Mouse (Mus musculus) mouse trophoblast stem cell (cell line): ENCODE results near the gene Olfr1497.
"Not testable (repeated sequence)": the region's sequence is repeated elsewhere in the genome, so short reads cannot be mapped to it uniquely, and the experiment has no call there.

Experiments
- in situ Hi-C, 2 experiments: fragments of 300-500 bp; cut with MseI, MboI; formaldehyde crosslinking; loops; 2 replicates in 1 of 2; 3 replicates in 1 of 2; pipeline ENCODE4 v1.15.1; 2025

Gene Olfr1497

DNA sequence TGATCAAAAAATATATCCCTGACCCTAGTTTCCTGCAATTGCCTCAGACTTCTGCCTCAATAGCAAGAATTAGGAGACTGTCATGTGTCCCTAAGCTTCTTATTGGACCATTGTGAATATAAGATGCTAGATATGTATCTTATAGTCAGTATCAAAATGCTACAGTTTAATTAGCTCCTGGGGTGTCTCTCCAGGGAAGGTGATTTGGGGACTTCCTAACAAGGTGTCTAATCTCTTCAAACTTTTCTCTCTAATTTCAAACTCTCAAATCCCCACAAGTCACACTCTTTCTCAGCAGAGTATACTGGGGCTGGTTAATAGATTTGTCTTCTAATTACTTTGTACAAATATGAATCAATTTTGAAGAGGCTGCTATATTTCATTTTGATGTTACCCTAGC, at the start of gene Olfr1497:
Gene Olfr1497 (minus strand): TSS at position 101 of the 400 bp plus-strand sequence.
- in situ Hi-C loops, result no loop called here

DNA sequence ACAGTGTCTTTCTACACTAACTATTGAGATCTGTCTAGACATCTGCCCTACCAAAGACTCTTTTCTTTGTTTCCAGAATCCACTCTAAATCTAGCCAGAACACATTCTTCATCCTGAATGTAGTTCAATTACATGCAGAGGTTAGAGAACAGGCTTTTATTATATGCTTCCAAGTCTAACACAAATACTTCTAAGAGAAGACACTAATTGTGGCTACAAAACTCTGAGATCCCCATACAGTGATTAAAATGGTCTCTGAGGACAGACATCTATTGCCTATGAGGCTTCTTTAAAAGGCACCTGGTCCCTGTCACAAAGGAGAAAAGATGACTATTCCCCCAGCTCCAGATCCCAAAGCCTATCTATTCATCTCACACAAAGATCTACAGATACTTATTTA, 32.4 kb upstream of the Olfr1497 start, which contains the start of gene Olfr1500:
Gene Olfr1500 (minus strand): TSS at position 101 of the 400 bp plus-strand sequence.
- in situ Hi-C loops, result no loop called here

DNA sequence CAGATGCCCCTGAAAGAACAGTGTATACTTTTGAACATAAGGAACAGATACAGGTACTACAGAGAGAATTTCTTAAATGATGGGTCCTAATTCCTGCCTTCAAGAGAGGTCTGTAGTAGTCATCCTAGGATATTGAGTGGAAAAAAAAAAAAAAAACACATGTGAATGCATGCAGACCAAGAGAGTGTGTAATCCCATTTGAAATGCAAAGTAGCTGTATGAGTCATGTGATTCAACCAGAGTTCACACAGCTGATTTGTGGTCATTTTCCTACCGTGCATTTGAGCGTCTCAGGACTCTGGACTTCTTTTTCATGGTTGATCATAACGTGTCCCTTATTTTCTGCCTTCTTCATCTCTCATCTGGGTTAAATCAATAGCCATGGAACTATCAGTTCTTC, 30.4 kb upstream of the Olfr1497 start:
- in situ Hi-C loops, result no loop called here

- in situ Hi-C loops, result no loop called here
These were observed 22.8 kb upstream of the Olfr1497 start for GRCm38 (mm10) chr19:13820847-13821246.

GRCm38 (mm10) chr19:13819347-13819746, 21.3 kb upstream of the Olfr1497 start, which contains the start of gene Olfr1499:
Gene Olfr1499, minus strand, starts transcription at chr19:13819447.
- in situ Hi-C loops, result no loop called here

DNA sequence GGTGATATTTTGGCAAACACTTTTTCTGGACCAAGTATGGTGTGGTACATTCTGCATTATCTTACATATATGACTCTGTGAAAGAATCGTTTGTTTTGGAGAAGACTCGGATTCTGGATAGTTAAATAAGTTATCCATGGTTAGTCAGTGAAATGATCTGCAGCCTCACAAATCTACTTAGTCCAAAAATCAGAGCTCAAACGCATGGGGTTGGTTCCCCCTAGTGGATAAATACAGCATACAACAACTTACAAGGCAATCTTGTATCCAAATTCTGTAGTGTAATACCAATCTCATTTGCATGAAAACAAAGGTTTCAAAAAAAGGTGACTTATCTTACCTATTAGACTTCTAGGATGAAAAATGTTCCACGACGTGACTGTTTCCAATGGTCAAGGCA, 20.8 kb upstream of the Olfr1497 start:
- in situ Hi-C loops, result no loop called here

GRCm38 (mm10) chr19:13812823-13813222, 14.8 kb upstream of the Olfr1497 start:
- in situ Hi-C loops, result no loop called here

DNA sequence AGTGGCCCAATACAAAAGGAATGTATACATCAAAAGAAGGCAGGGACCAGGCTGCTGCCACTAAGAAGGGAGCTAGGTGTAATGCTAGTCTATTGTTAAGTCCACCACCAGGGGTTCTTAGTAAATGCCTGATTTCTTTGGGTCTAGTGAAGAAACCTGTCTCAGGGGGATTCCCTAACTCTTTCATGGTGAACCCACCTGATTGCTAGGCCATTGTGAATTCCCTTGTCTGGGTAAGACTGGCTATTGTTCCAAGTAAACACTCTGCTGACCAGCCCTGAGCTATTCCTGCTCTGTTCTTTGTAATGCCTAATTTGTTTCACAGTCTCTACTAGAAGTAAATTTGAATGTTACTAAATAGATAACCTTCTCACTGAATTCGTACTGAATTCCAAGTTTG, 7.5 kb upstream of the Olfr1497 start:
- in situ Hi-C loops, result not testable (repeated sequence)

DNA sequence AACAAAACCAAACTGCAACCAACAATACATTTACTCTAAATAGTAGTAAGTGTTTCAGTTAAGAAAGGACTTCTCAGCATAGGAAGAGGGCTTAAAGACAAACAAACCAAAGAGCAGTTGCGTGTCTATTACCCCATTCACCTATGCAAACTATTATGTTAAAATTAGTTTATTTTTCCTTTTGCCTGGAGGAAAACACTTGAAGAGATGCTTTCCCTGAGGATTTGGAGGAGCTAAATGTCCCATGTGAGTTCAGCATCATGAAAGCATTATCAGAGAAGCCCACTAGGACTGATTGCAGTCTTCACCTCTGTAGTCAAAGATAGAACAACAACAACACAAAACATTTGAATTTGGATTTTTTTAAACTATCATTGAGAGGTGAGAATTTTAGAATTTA, 20.4 kb downstream of the Olfr1497 start, which contains the start of gene Olfr1496:
Gene Olfr1496 (plus strand): TSS at position 301 of the 400 bp plus-strand sequence.
- in situ Hi-C loops, result no loop called here

DNA sequence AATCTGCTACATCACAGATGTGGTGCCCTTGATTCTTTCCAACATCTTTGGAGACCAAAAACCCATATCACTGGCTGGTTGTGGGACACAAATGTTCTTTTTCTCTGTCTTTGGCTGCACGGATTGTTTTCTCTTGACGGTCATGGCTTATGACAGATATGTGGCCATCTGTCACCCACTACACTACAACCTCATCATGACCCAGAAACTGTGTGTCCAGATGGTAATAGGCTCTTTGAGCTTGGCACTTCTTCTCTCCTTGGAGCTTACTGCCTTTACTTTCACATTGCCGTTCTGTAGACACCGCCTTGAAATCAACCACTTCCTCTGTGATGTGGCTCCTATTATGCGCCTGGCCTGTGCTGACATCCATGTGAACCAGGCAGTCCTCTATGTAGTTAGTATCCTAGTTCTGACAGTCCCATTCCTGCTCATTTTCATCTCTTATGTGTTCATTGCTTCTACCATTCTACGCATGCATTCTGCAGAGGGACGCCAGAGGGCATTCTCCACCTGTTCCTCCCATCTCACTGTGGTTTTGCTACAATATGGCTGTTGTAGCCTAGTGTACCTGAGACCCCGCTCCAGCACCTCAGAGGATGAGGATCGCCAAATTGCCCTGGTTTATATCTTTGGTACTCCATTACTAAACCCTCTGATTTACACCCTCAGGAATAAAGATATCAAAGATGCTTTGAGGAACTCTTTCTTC, 29.3 kb downstream of the Olfr1497 start:
- in situ Hi-C loops, result no loop called here

- in situ Hi-C loops, result no loop called here
These were observed 33.7 kb downstream of the Olfr1497 start, which contains the start of gene Olfr1495 for GRCm38 (mm10) chr19:13764306-13764705. Gene Olfr1495, plus strand, starts transcription at chr19:13764606.

- in situ Hi-C loops, result no loop called here
These were observed 48.6 kb downstream of the Olfr1497 start for GRCm38 (mm10) chr19:13749366-13749765.
